Mouse (Mus musculus) lung, postnatal 0 days (tissue): Measurements from ENCODE around the gene Gpc1. TPM values are rescaled to one million over a fixed set of nuclear protein-coding genes. Genes with fewer than 3 reads are reported as not detected.

Experiments
- ATAC-seq: fragments of 200-750 bp; cut with Nextera tagmentation; 2 replicates; pipeline ENCODE4 v1.8.0; 2017; ENCODE audit warnings: moderate library complexity
- DNase-seq: peaks from one replicate; pipeline ENCODE4 v3.0.0-alpha.2; 2016; ENCODE audit warnings: low spot score
- H3K27ac ChIP-seq: fragments of 300-500 bp; sonication (generic); 2 replicates; pipeline ENCODE4 v1.5.1; 2014; ENCODE audit warnings: antibody characterized with exemption, mild to moderate bottlenecking, low read length, mixed read lengths
- H3K27me3 ChIP-seq: fragments of 300-500 bp; sonication (generic); replicated peaks from 2 replicates; pipeline ENCODE4 v1.6.1; 2014; ENCODE audit warnings: low read length, mixed read lengths; ENCODE audit not compliant: insufficient read depth
- H3K36me3 ChIP-seq: fragments of 300-500 bp; sonication (generic); 2 replicates; pipeline ENCODE4 v1.6.1; 2014; ENCODE audit warnings: low read length, mixed read lengths; ENCODE audit not compliant: insufficient read depth
- H3K4me1 ChIP-seq: fragments of 300-500 bp; sonication (generic); 2 replicates; pipeline ENCODE4 v1.6.1; 2014; ENCODE audit warnings: antibody characterized with exemption, low read depth, low read length, mixed read lengths; ENCODE audit not compliant: insufficient read depth
- H3K4me2 ChIP-seq: fragments of 300-500 bp; sonication (generic); replicated peaks from 2 replicates; pipeline ENCODE4 v1.6.1; 2014; ENCODE audit warnings: low read depth, mild to moderate bottlenecking, low read length, moderate library complexity, mixed read lengths
- H3K4me3 ChIP-seq: fragments of 300-500 bp; sonication (generic); 2 replicates; pipeline ENCODE4 v1.5.1; 2014; ENCODE audit warnings: low read depth, low read length
- H3K9ac ChIP-seq: fragments of 300-500 bp; sonication (generic); replicated peaks from 2 replicates; pipeline ENCODE4 v1.6.1; 2014; ENCODE audit warnings: low read depth, mild to moderate bottlenecking
- H3K9me3 ChIP-seq: fragments of 300-500 bp; sonication (generic); 2 replicates; pipeline ENCODE4 v1.6.1; 2016; ENCODE audit warnings: low read length, mixed read lengths
- CTCF ChIP-seq: IDR thresholded peaks from 2 replicates; pipeline ENCODE4 v1.5.1; 2016; ENCODE audit warnings: antibody characterized with exemption, mild to moderate bottlenecking
- EP300 ChIP-seq: IDR thresholded peaks from 2 replicates; pipeline ENCODE4 v1.6.1; 2016; ENCODE audit warnings: antibody characterized with exemption, mild to moderate bottlenecking, control low read depth
- WGBS: fragments of 180-500 bp; shearing (Covaris S2); extraction: QIAGEN DNeasy Blood & Tissue Kit; methylation state at CpG from one replicate; pipeline ENCODE4 v1.1.7; 2014; 5-methylcytosine and 5-hydroxymethylcytosine counted together
- polyA plus RNA-seq: library from polyadenylated mRNA; unstranded; fragments of >200 nt; fragmentation: Nextera tagmentation; extraction: Ambion mirVana; gene quantifications from 2 replicates; pipeline ENCODE4 v1.2.1, GENCODE M21; 2015

Gpc1 gene
- polyA plus RNA-seq, 1 experiment from 2014 or later = 11.0 TPM

GRCm38 (mm10) chr1:92852450-92852849 lies 21.0 kb downstream of the Gpc1 start:
- no peak overlapping the region for H3K9ac ChIP-seq
- no peaks in the 10 kb centered on the region for H3K36me3 ChIP-seq
- TF ChIP-seq CTCF = no peak
- TF ChIP-seq EP300 = no peak
- H3K27ac ChIP-seq = no peak overlapping the region
- H3K4me2 ChIP-seq = no peak overlapping the region
- H3K9me3 ChIP-seq = no peaks in the 10 kb centered on the region
- no peak overlapping the region for H3K4me3 ChIP-seq
- ATAC-seq (no peak), DNase-seq (no peak)
- no peaks in the 10 kb centered on the region for H3K4me1 ChIP-seq
- no peaks in the 10 kb centered on the region for H3K27me3 ChIP-seq
- WGBS = 88% methylated on average over 2 of the region's 2 CpGs

GRCm38 (mm10) chr1:92861503-92861902 lies 30.1 kb downstream of the Gpc1 start:
- Histone ChIP-seq H3K9ac (no peak overlapping the region), H3K4me2 (no peak overlapping the region), H3K27me3 (no peaks in the 10 kb centered on the region), H3K4me3 (no peak overlapping the region), H3K4me1 (no peaks in the 10 kb centered on the region), H3K27ac (no peak overlapping the region), H3K36me3 (no peaks in the 10 kb centered on the region), H3K9me3 (no peaks in the 10 kb centered on the region)
- TF ChIP-seq CTCF (no peak), EP300 (no peak)
- WGBS = 68% methylated on average over 6 of the region's 6 CpGs
- DNase-seq (no peak), ATAC-seq (no peak)

- Histone ChIP-seq H3K4me3 (no peak overlapping the region), H3K27ac (no peak overlapping the region), H3K27me3 (no peaks in the 10 kb centered on the region), H3K4me1 (no peaks in the 10 kb centered on the region), H3K9me3 (no peaks in the 10 kb centered on the region), H3K4me2 (no peak overlapping the region), H3K9ac (no peak overlapping the region), H3K36me3 (no peaks in the 10 kb centered on the region)
- ATAC-seq = no peak
- 79% methylated on average over 4 of the region's 4 CpGs for WGBS
- no peak for DNase-seq
- no peak for TF ChIP-seq CTCF
- no peak for TF ChIP-seq EP300
These were observed 31.8 kb downstream of the Gpc1 start for GRCm38 (mm10) chr1:92863268-92863667.

- Histone ChIP-seq H3K9me3 (no peaks in the 10 kb centered on the region), H3K4me1 (no peaks in the 10 kb centered on the region), H3K27ac (no peak overlapping the region), H3K36me3 (no peaks in the 10 kb centered on the region), H3K4me3 (no peak overlapping the region), H3K4me2 (no peak overlapping the region), H3K27me3 (no peaks in the 10 kb centered on the region), H3K9ac (no peak overlapping the region)
- no peak for DNase-seq
- no peak for TF ChIP-seq EP300
- TF ChIP-seq CTCF = no peak
- ATAC-seq = no peak
- 50% methylated on average over 2 of the region's 2 CpGs for WGBS
These were observed 34.7 kb downstream of the Gpc1 start for GRCm38 (mm10) chr1:92866170-92866569.

- Histone ChIP-seq H3K27me3 (no peaks in the 10 kb centered on the region), H3K4me2 (no peak overlapping the region), H3K4me3 (no peak overlapping the region), H3K4me1 (no peaks in the 10 kb centered on the region), H3K9ac (no peak overlapping the region), H3K27ac (no peak overlapping the region), H3K9me3 (no peaks in the 10 kb centered on the region), H3K36me3 (no peaks in the 10 kb centered on the region)
- TF ChIP-seq CTCF (no peak), EP300 (no peak)
- ATAC-seq = no peak
- WGBS = 81% methylated on average over 2 of the region's 2 CpGs
- DNase-seq = no peak
These were observed 38.5 kb downstream of the Gpc1 start for GRCm38 (mm10) chr1:92869985-92870384.

- Histone ChIP-seq H3K9ac (no peak overlapping the region), H3K4me3 (no peak overlapping the region), H3K36me3 (no peaks in the 10 kb centered on the region), H3K4me2 (no peak overlapping the region), H3K27me3 (no peaks in the 10 kb centered on the region), H3K9me3 (no peaks in the 10 kb centered on the region), H3K27ac (no peak overlapping the region), H3K4me1 (no peaks in the 10 kb centered on the region)
- 81% methylated on average over 7 of the region's 7 CpGs for WGBS
- ATAC-seq = no peak
- TF ChIP-seq EP300 (no peak), CTCF (no peak)
- no peak for DNase-seq
These were observed 41.2 kb downstream of the Gpc1 start for GRCm38 (mm10) chr1:92872666-92873065.

- Histone ChIP-seq H3K4me3 (no peak overlapping the region), H3K27ac (no peak overlapping the region), H3K9me3 (no peaks in the 10 kb centered on the region), H3K36me3 (no peaks in the 10 kb centered on the region), H3K27me3 (no peaks in the 10 kb centered on the region), H3K9ac (no peak overlapping the region), H3K4me2 (no peak overlapping the region), H3K4me1 (no peaks in the 10 kb centered on the region)
- DNase-seq (no peak), ATAC-seq (no peak)
- 82% methylated on average over 3 of the region's 3 CpGs for WGBS
- TF ChIP-seq CTCF (no peak), EP300 (no peak)
These were observed 42.6 kb downstream of the Gpc1 start for GRCm38 (mm10) chr1:92874011-92874410.
